Comparison of ENCODE assay signal across 19 mouse cellular contexts in the genomic region with DNA sequence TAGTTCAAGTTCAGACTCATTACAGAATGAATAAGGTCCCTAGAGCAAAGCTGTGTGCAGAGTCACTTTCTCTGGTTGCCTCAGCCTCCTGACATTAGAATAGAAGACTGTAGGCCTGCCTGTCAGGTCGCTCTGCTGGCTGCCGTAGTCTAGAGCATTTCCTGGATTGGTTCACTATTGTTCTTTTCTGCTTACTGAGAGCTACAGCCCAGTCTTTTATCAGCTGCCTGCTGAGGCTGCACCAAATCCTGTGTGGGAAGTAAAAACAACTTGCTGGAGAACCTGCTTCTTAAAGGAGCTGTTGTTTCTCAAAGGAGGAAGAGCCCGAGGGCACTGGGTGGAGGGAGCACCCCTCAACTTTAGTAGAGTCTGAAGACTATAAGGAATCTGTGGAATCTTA. TPM values are rescaled to one million over a fixed set of nuclear protein-coding genes. Genes with fewer than 3 reads are reported as not detected.
A peak's percentile ranks its signal among the peaks of the same experiment; 100 is the strongest.
DNase-seq lines count a peak whose midpoint lies in the region; ATAC-seq and TF ChIP-seq lines count a peak whose summit lies in the region.
"Had no signal": no experiment of that assay in that cellular context is flagged by ENCODE, and none has a peak within 500 bp of the region (broad histone marks: within the 10 kb centered on the region; RNA-seq: fewer than 3 reads in every experiment).

No protein-coding gene starts in this region.

- peaks cover 66% of the 10 kb centered on the region for H3K36me3 ChIP-seq in embryonic facial prominence, embryonic 14.5 days (ENCODE audit: control insufficient read depth, insufficient read depth, low read length)
- H3K36me3 ChIP-seq in embryonic facial prominence, embryonic 10.5 days (replicated peaks), result peaks cover 64% of the 10 kb centered on the region
- peaks cover 46% of the 10 kb centered on the region for H3K36me3 ChIP-seq in heart, embryonic 16.5 days (ENCODE audit: control insufficient read depth, insufficient read depth)
- peaks cover 63% of the 10 kb centered on the region for H3K36me3 ChIP-seq in midbrain, embryonic 12.5 days
- H3K36me3 ChIP-seq in midbrain, embryonic 16.5 days (ENCODE audit: control insufficient read depth, insufficient read depth, low read length), result peaks cover 42% of the 10 kb centered on the region
- peaks cover 27% of the 10 kb centered on the region for H3K36me3 ChIP-seq in stomach, postnatal 0 days (ENCODE audit: control insufficient read depth, insufficient read depth, low read length)

- no peak for TF ChIP-seq CTCF in stomach, postnatal 0 days (IDR thresholded peaks at IDR 0.05; ENCODE audit: low read depth)

- H3K27ac ChIP-seq in embryonic facial prominence, embryonic 14.5 days (replicated peaks; ENCODE audit: low read depth, low read length), result no peak overlapping the region
- no peak overlapping the region for H3K27ac ChIP-seq in embryonic facial prominence, embryonic 10.5 days (replicated peaks)
- 0 out of 2 replicates have a peak overlapping the region, but pooled peaks have one; percentile 27 for H3K27ac ChIP-seq in heart, embryonic 16.5 days (ENCODE audit: low read length)
- no peak overlapping the region for H3K27ac ChIP-seq in midbrain, embryonic 12.5 days (replicated peaks)
- H3K27ac ChIP-seq in midbrain, embryonic 16.5 days (ENCODE audit: low read length), result no peak overlapping the region
- H3K27ac ChIP-seq in stomach, postnatal 0 days (replicated peaks), result 0 out of 2 replicates have a peak overlapping the region, but pooled peaks have one; percentile 24
- H3K27ac ChIP-seq: hindbrain, embryonic 12.5 days; intestine, embryonic 15.5 days; kidney, postnatal 0 days; liver, embryonic 13.5 days; neural tube, embryonic 12.5 days had no signal

- DNase-seq in embryonic facial prominence, embryonic 14.5 days (ENCODE audit: low spot score), result peak; percentile 36
- no peak for DNase-seq in embryonic facial prominence, embryonic 10.5 days (ENCODE audit: low spot score)
- DNase-seq in heart, postnatal 4 days, result no peak
- no peak for DNase-seq in stomach, postnatal 0 days (ENCODE audit: low spot score)
- no peak for DNase-seq in adipocyte (ENCODE audit: low spot score)
- DNase-seq: cerebellum, adult 11 months; cerebellum, postnatal 25 days; forebrain, postnatal 0 days; liver, embryonic 13.5 days; lung, postnatal 36 days; midbrain, embryonic 14.5 days had no signal

- TF ChIP-seq EP300 in stomach, postnatal 0 days (optimal IDR thresholded peaks at IDR 0.05), result no peak

- H3K4me2 ChIP-seq in embryonic facial prominence, embryonic 14.5 days (ENCODE audit: low read depth, low read length), result no peak overlapping the region
- H3K4me2 ChIP-seq in heart, embryonic 16.5 days (ENCODE audit: low read depth, low read length), result no peak overlapping the region
- H3K4me2 ChIP-seq in midbrain, embryonic 12.5 days (replicated peaks), result no peak overlapping the region
- H3K4me2 ChIP-seq in midbrain, embryonic 16.5 days (ENCODE audit: low read length), result no peak overlapping the region
- no peak overlapping the region for H3K4me2 ChIP-seq in stomach, postnatal 0 days (replicated peaks; ENCODE audit: low read depth)
- H3K4me2 ChIP-seq: hindbrain, embryonic 12.5 days; intestine, embryonic 15.5 days; liver, embryonic 13.5 days; neural tube, embryonic 12.5 days had no signal

- 33% methylated on average over 3 of the region's 3 CpGs for WGBS in embryonic facial prominence, embryonic 14.5 days
- 49% methylated on average over 3 of the region's 3 CpGs for WGBS in embryonic facial prominence, embryonic 10.5 days
- WGBS in heart, embryonic 16.5 days, result 60% methylated on average over 3 of the region's 3 CpGs
- WGBS in midbrain, embryonic 12.5 days, result 74% methylated on average over 3 of the region's 3 CpGs
- 51% methylated on average over 3 of the region's 3 CpGs for WGBS in midbrain, embryonic 16.5 days
- WGBS in stomach, postnatal 0 days, result 46% methylated on average over 3 of the region's 3 CpGs

- H3K4me3 ChIP-seq in embryonic facial prominence, embryonic 14.5 days (ENCODE audit: low read depth, low read length), result no peak overlapping the region
- no peak overlapping the region for H3K4me3 ChIP-seq in embryonic facial prominence, embryonic 10.5 days
- no peak overlapping the region for H3K4me3 ChIP-seq in heart, embryonic 16.5 days (ENCODE audit: low read length)
- no peak overlapping the region for H3K4me3 ChIP-seq in midbrain, embryonic 12.5 days
- H3K4me3 ChIP-seq in midbrain, embryonic 16.5 days (ENCODE audit: low read depth, low read length), result no peak overlapping the region
- no peak overlapping the region for H3K4me3 ChIP-seq in stomach, postnatal 0 days (ENCODE audit: low read depth, low read length)
- H3K4me3 ChIP-seq: hindbrain, embryonic 12.5 days; intestine, embryonic 15.5 days; liver, embryonic 13.5 days; neural tube, embryonic 12.5 days had no signal

- no peak overlapping the region for H3K9ac ChIP-seq in embryonic facial prominence, embryonic 14.5 days (ENCODE audit: low read depth, low read length)
- no peak overlapping the region for H3K9ac ChIP-seq in heart, embryonic 16.5 days (ENCODE audit: low read length)
- 0 out of 2 replicates have a peak overlapping the region, but pooled peaks have one; percentile 20 for H3K9ac ChIP-seq in midbrain, embryonic 12.5 days (replicated peaks)
- no peak overlapping the region for H3K9ac ChIP-seq in midbrain, embryonic 16.5 days (ENCODE audit: low read depth, low read length)
- H3K9ac ChIP-seq in stomach, postnatal 0 days (ENCODE audit: low read length), result no peak overlapping the region
- H3K9ac ChIP-seq: forebrain, postnatal 0 days; hindbrain, embryonic 12.5 days; intestine, embryonic 15.5 days; liver, embryonic 13.5 days; neural tube, embryonic 12.5 days had no signal

- H3K27me3 ChIP-seq in embryonic facial prominence, embryonic 14.5 days (replicated peaks; ENCODE audit: control insufficient read depth, insufficient read depth, low read length), result no peaks in the 10 kb centered on the region
- no peaks in the 10 kb centered on the region for H3K27me3 ChIP-seq in embryonic facial prominence, embryonic 10.5 days (replicated peaks; ENCODE audit: low read depth, poor library complexity, severe bottlenecking)
- H3K27me3 ChIP-seq in heart, embryonic 16.5 days (ENCODE audit: control insufficient read depth, insufficient read depth, low read length), result no peaks in the 10 kb centered on the region
- H3K27me3 ChIP-seq in midbrain, embryonic 12.5 days, result no peaks in the 10 kb centered on the region
- H3K27me3 ChIP-seq in midbrain, embryonic 16.5 days (ENCODE audit: control insufficient read depth, insufficient read depth, low read depth, low read length), result no peaks in the 10 kb centered on the region
- H3K27me3 ChIP-seq in stomach, postnatal 0 days (ENCODE audit: control insufficient read depth, insufficient read depth, low read length), result no peaks in the 10 kb centered on the region
- H3K27me3 ChIP-seq: hindbrain, embryonic 12.5 days; intestine, embryonic 15.5 days; liver, embryonic 13.5 days; neural tube, embryonic 12.5 days had no signal

- H3K9me3 ChIP-seq in embryonic facial prominence, embryonic 14.5 days (ENCODE audit: control insufficient read depth, low read length), result no peaks in the 10 kb centered on the region
- no peaks in the 10 kb centered on the region for H3K9me3 ChIP-seq in embryonic facial prominence, embryonic 10.5 days
- H3K9me3 ChIP-seq in heart, embryonic 16.5 days (replicated peaks; ENCODE audit: control insufficient read depth, low read length), result no peaks in the 10 kb centered on the region
- no peaks in the 10 kb centered on the region for H3K9me3 ChIP-seq in midbrain, embryonic 12.5 days
- H3K9me3 ChIP-seq in midbrain, embryonic 16.5 days (replicated peaks; ENCODE audit: control insufficient read depth, low read length, poor library complexity, severe bottlenecking), result no peaks in the 10 kb centered on the region
- no peaks in the 10 kb centered on the region for H3K9me3 ChIP-seq in stomach, postnatal 0 days (ENCODE audit: control insufficient read depth, low read length)
- H3K9me3 ChIP-seq: hindbrain, embryonic 12.5 days; intestine, embryonic 15.5 days; liver, embryonic 13.5 days; neural tube, embryonic 12.5 days had no signal

- peaks cover 8% of the 10 kb centered on the region for H3K4me1 ChIP-seq in embryonic facial prominence, embryonic 14.5 days (ENCODE audit: control insufficient read depth, insufficient read depth, low read length)
- H3K4me1 ChIP-seq in embryonic facial prominence, embryonic 10.5 days, result peaks cover 26% of the 10 kb centered on the region
- H3K4me1 ChIP-seq in heart, embryonic 16.5 days (ENCODE audit: control insufficient read depth, insufficient read depth, low read length), result peaks cover 19% of the 10 kb centered on the region; the same call in 1 of the 2 replicates
- H3K4me1 ChIP-seq in midbrain, embryonic 12.5 days, result peaks cover 26% of the 10 kb centered on the region
- H3K4me1 ChIP-seq in midbrain, embryonic 16.5 days (ENCODE audit: control insufficient read depth, insufficient read depth, low read length), result peaks cover 21% of the 10 kb centered on the region
- peaks cover 5% of the 10 kb centered on the region; the same call in 1 of the 2 replicates for H3K4me1 ChIP-seq in stomach, postnatal 0 days (replicated peaks; ENCODE audit: control insufficient read depth, insufficient read depth)

- no peak for ATAC-seq in embryonic facial prominence, embryonic 14.5 days (ENCODE audit: low read depth)
- ATAC-seq in heart, embryonic 16.5 days (replicated peaks; ENCODE audit: extremely low read depth, insufficient read depth, low FRiP score), result no peak
- ATAC-seq in midbrain, embryonic 12.5 days (ENCODE audit: low FRiP score, low read depth), result no peak
- no peak for ATAC-seq in midbrain, embryonic 16.5 days
- no peak for ATAC-seq in stomach, postnatal 0 days (ENCODE audit: low FRiP score, low TSS enrichment)
- ATAC-seq: activated CD4-positive, CD25-positive, alpha-beta regulatory T cell, adult 4 months; forebrain, postnatal 0 days; intestine, embryonic 15.5 days had no signal

RNA-seq across cellular contexts. Expression of gene Calm1, which starts 4.5 kb away (rescaled TPM):
- 1,378 and 1,440 TPM in 2 replicates for polyA plus RNA-seq in embryonic facial prominence, embryonic 14.5 days (2014; fragmentation: Nextera tagmentation; extraction: Ambion mirVana)
- 1,151 and 1,166 TPM in 2 replicates for polyA plus RNA-seq in embryonic facial prominence, embryonic 10.5 days (2016; fragmentation: Nextera tagmentation; extraction: Ambion mirVana)
- polyA plus RNA-seq in heart, embryonic 16.5 days (2015; fragmentation: Nextera tagmentation; extraction: Ambion mirVana), result 756 and 762 TPM in 2 replicates
- 100 to 1,000 TPM; 366 to 373 TPM for total RNA-seq in heart, postnatal 4 days (2021)
- 1,734 and 1,740 TPM in 2 replicates for polyA plus RNA-seq in midbrain, embryonic 12.5 days (2016; fragmentation: Nextera tagmentation; extraction: Ambion mirVana)
- polyA plus RNA-seq in midbrain, embryonic 16.5 days (2015; fragmentation: Nextera tagmentation; extraction: Ambion mirVana), result 2,757 and 3,016 TPM in 2 replicates
- polyA plus RNA-seq in stomach, postnatal 0 days (2015; fragmentation: Nextera tagmentation; extraction: Ambion mirVana), result 1,956 and 2,116 TPM in 2 replicates

RNA-seq across cellular contexts. Expression of gene Nrde2, which starts 44.3 kb away (rescaled TPM):
- polyA plus RNA-seq in embryonic facial prominence, embryonic 14.5 days (2014; fragmentation: Nextera tagmentation; extraction: Ambion mirVana), result 10.6 and 11.4 TPM in 2 replicates
- polyA plus RNA-seq in embryonic facial prominence, embryonic 10.5 days (2016; fragmentation: Nextera tagmentation; extraction: Ambion mirVana), result 16.0 and 16.2 TPM in 2 replicates
- polyA plus RNA-seq in heart, embryonic 16.5 days (2015; fragmentation: Nextera tagmentation; extraction: Ambion mirVana), result 8.6 and 9.8 TPM in 2 replicates
- 10 to 100 TPM; 14.4 to 14.8 TPM for total RNA-seq in heart, postnatal 4 days (2021)
- polyA plus RNA-seq in midbrain, embryonic 12.5 days (2016; fragmentation: Nextera tagmentation; extraction: Ambion mirVana), result 14.9 and 15.4 TPM in 2 replicates
- polyA plus RNA-seq in midbrain, embryonic 16.5 days (2015; fragmentation: Nextera tagmentation; extraction: Ambion mirVana), result 11.7 and 12.7 TPM in 2 replicates
- 5.9 and 6.9 TPM in 2 replicates for polyA plus RNA-seq in stomach, postnatal 0 days (2015; fragmentation: Nextera tagmentation; extraction: Ambion mirVana)

Comparison
In these comparisons a context has a peak if more than half of its experiments do, and no peak if none do; other contexts are left out.
1. H3K27ac ChIP-seq: peak in heart, embryonic 16.5 days (single experiment) and stomach, postnatal 0 days (single experiment); none in embryonic facial prominence, embryonic 14.5 days (single experiment), embryonic facial prominence, embryonic 10.5 days (single experiment), midbrain, embryonic 12.5 days (single experiment) and midbrain, embryonic 16.5 days (single experiment).